Mouse (Mus musculus) MEL (cell line): Measurements from ENCODE around the gene Wfdc12.

Experiments
- BHLHE40 ChIP-seq: IDR thresholded peaks from 2 replicates; pipeline ENCODE4 v1.6.1; 2012; ENCODE audit warnings: low read depth, mild to moderate bottlenecking, inconsistent platforms, low read length, improper control_type of control experiment, borderline replicate concordance
- CTCF ChIP-seq, 3 experiments: IDR thresholded peaks in 2 of 3; conservative IDR thresholded peaks in 1 of 3; 2 replicates each; pipeline ENCODE4 v1.5.1; 2011 to 2012; ENCODE audit warnings: low read length in 3 of 3, low read depth in 2 of 3, mild to moderate bottlenecking in 2 of 3, improper control_type of control experiment in 1 of 3, inconsistent platforms in 1 of 3, mixed read lengths in 1 of 3, moderate library complexity in 1 of 3; ENCODE audit not compliant: control insufficient read depth in 1 of 3, insufficient read depth in 1 of 3, poor library complexity in 1 of 3, severe bottlenecking in 1 of 3
- E2F4 ChIP-seq: IDR thresholded peaks from 2 replicates; pipeline ENCODE4 v1.6.1; 2011; ENCODE audit warnings: low read depth, low read length, improper control_type of control experiment, borderline replicate concordance
- MAFK ChIP-seq: IDR thresholded peaks from 2 replicates; pipeline ENCODE4 v1.6.1; 2011; ENCODE audit warnings: low read depth, mild to moderate bottlenecking, low read length, improper control_type of control experiment, borderline replicate concordance
- MAX ChIP-seq: IDR thresholded peaks from 2 replicates; pipeline ENCODE4 v1.6.1; 2011; ENCODE audit warnings: low read length, improper control_type of control experiment
- POLR2A ChIP-seq, 2 experiments: IDR thresholded peaks; 2 replicates each; pipeline ENCODE4 v1.6.1; 2011 to 2012; ENCODE audit warnings: low read length in 2 of 2, mild to moderate bottlenecking in 2 of 2, control low read depth in 1 of 2, improper control_type of control experiment in 1 of 2, low read depth in 1 of 2, moderate library complexity in 1 of 2; ENCODE audit not compliant: control insufficient read depth in 1 of 2, insufficient read depth in 1 of 2, poor library complexity in 1 of 2
- RCOR1 ChIP-seq: IDR thresholded peaks from 2 replicates; pipeline ENCODE4 v1.6.1; 2012; ENCODE audit warnings: low read depth, mild to moderate bottlenecking, inconsistent platforms, low read length, improper control_type of control experiment
- USF2 ChIP-seq, 2 experiments: IDR thresholded peaks; 2 replicates each; pipeline ENCODE4 v1.6.1; 2011 to 2012; ENCODE audit warnings: improper control_type of control experiment in 2 of 2, low read length in 2 of 2, borderline replicate concordance in 1 of 2, inconsistent platforms in 1 of 2, low read depth in 1 of 2, mild to moderate bottlenecking in 1 of 2; ENCODE audit not compliant: insufficient read depth in 1 of 2
- ZC3H11A ChIP-seq: IDR thresholded peaks from 2 replicates; pipeline ENCODE4 v1.6.1; 2012; ENCODE audit warnings: low read depth, mild to moderate bottlenecking, inconsistent platforms, low read length, improper control_type of control experiment

GRCm38 (mm10) chr2:164196700-164196990, 6.2 kb upstream of the Wfdc12 start:
- TF ChIP-seq E2F4 (no peak), POLR2A (IDR thresholded peaks at IDR 0.05; ENCODE audit: control insufficient read depth in 1 of 2, insufficient read depth in 1 of 2, low read depth in 1 of 2, low read length in 2 of 2, poor library complexity in 1 of 2) (no peak), CTCF (IDR thresholded peaks at IDR 0.05 in 2 of 3, conservative IDR thresholded peaks at IDR 0.05 in 1 of 3; ENCODE audit: control insufficient read depth in 1 of 3, insufficient read depth in 1 of 3, low read depth in 2 of 3, low read length in 3 of 3, poor library complexity in 1 of 3, severe bottlenecking in 1 of 3) (no peak), MAX (no peak), MAFK (no peak), BHLHE40 (no peak), USF2 (IDR thresholded peaks at IDR 0.05; ENCODE audit: borderline replicate concordance in 1 of 2, insufficient read depth in 1 of 2, low read depth in 1 of 2, low read length in 2 of 2) (no peak), ZC3H11A (no peak), RCOR1 (no peak)
